Mouse (Mus musculus) neural tube, embryonic 11.5 days (tissue): ENCODE data around the gene Amh. TPM values are rescaled to one million over a fixed set of nuclear protein-coding genes. Genes with fewer than 3 reads are reported as not detected.

Experiments used
- ATAC-seq: fragments of 200-750 bp; cut with Nextera tagmentation; 2 replicates; pipeline ENCODE4 v1.8.0; 2017; ENCODE audit warnings: moderate number of reproducible peaks, mild to moderate bottlenecking, moderate TSS enrichment, moderate library complexity; ENCODE audit not compliant: insufficient read depth, low FRiP score, low TSS enrichment
- DNase-seq: peaks from one replicate; pipeline ENCODE4 v3.0.0-alpha.2; 2015; ENCODE audit warnings: low spot score
- H3K27ac ChIP-seq: fragments of 300-500 bp; sonication (generic); 2 replicates; pipeline ENCODE4 v1.5.1; 2014; ENCODE audit warnings: low read depth, mild to moderate bottlenecking, low read length
- H3K27me3 ChIP-seq: fragments of 300-500 bp; sonication (generic); 2 replicates; pipeline ENCODE4 v1.6.1; 2014; ENCODE audit warnings: mild to moderate bottlenecking, low read length, mixed read lengths; ENCODE audit not compliant: control insufficient read depth, insufficient read depth
- H3K36me3 ChIP-seq: fragments of 300-500 bp; sonication (generic); 2 replicates; pipeline ENCODE4 v1.6.1; 2014; ENCODE audit warnings: mild to moderate bottlenecking, low read length, moderate library complexity, mixed read lengths; ENCODE audit not compliant: control insufficient read depth, insufficient read depth
- H3K4me1 ChIP-seq: fragments of 300-500 bp; sonication (generic); 2 replicates; pipeline ENCODE4 v1.6.1; 2014; ENCODE audit warnings: low read length, mixed read lengths; ENCODE audit not compliant: control insufficient read depth, insufficient read depth
- H3K4me2 ChIP-seq: fragments of 300-500 bp; sonication (generic); 2 replicates; pipeline ENCODE4 v1.6.1; 2014; ENCODE audit warnings: low read depth, mild to moderate bottlenecking, moderate library complexity
- H3K4me3 ChIP-seq: fragments of 300-500 bp; sonication (generic); 2 replicates; pipeline ENCODE4 v1.5.1; 2014; ENCODE audit warnings: low read depth, low read length
- H3K9ac ChIP-seq: fragments of 300-500 bp; sonication (generic); 2 replicates; pipeline ENCODE4 v1.6.1; 2014; ENCODE audit warnings: mild to moderate bottlenecking, low read length
- H3K9me3 ChIP-seq: fragments of 300-500 bp; sonication (generic); 2 replicates; pipeline ENCODE4 v1.6.1; 2016; ENCODE audit warnings: low read length; ENCODE audit not compliant: control insufficient read depth
- WGBS: fragments of 180-500 bp; shearing (Covaris S2); extraction: QIAGEN DNeasy Blood & Tissue Kit; methylation state at CpG from one replicate; pipeline ENCODE4 v1.1.7; 2014; 5-methylcytosine and 5-hydroxymethylcytosine counted together
- polyA plus RNA-seq: library from polyadenylated mRNA; unstranded; fragments of >200 nt; fragmentation: Nextera tagmentation; extraction: Ambion mirVana; gene quantifications from 2 replicates; pipeline ENCODE4 v1.2.1, GENCODE M21; 2014

Amh gene
- polyA plus RNA-seq, 1 experiment from 2014 or later, result not detected

- DNase-seq, result peak; percentile 52
- peaks cover 35% of the 10 kb centered on the region for H3K27me3 ChIP-seq
- no peak for ATAC-seq
- no peaks in the 10 kb centered on the region for H3K9me3 ChIP-seq
- H3K4me2 ChIP-seq, result peak within 1 kb of the TSS; percentile 53
- H3K4me3 ChIP-seq, result peak within 1 kb of the TSS; percentile 36
- no peaks in the 10 kb centered on the region; the same call in 1 of the 2 replicates for H3K4me1 ChIP-seq
- 3% methylated on average over 49 of the region's 51 CpGs for WGBS
- no peaks in the 10 kb centered on the region for H3K36me3 ChIP-seq
- H3K27ac ChIP-seq, result no peak within 1 kb of the TSS
- peak within 1 kb of the TSS; percentile 43 for H3K9ac ChIP-seq
Observed at GRCm38 (mm10) chr10:80843931-80844547, 39.0 kb downstream of the Amh start, which contains the start of gene Lingo3. TSS of gene Lingo3 (minus strand) at chr10:80844039.

DNA sequence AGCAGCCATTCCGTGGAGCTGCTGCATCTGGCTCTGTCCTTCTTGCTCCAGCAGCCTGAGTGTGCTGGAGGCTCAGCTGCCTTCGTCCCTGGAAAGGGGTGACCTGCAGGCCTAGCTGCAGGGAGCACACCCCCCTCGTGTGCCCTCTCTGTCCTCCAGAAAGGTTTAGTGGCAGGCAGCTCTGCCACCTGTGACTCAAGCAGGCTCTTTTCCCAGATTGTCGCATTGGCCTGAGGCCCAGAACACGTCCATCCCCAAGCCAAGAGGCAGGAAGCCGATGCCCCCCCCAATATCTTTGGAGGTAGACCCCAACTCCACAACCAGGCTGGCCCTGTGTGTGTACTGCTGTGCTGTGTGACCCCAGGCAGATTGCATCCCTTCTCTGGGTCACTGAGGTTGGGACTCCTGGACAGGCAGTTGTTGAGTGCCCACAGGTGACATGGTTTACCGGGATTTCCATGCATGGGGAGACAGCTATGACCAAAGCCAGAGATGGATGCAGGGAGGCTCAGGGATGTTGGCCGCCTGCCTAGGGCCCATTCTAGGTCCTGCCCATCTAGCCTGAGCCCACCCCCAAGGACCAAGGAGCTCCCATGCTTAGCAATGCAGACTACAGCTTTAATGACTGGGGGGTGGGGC, 40.1 kb downstream of the Amh start:
- no peaks in the 10 kb centered on the region; the same call in 1 of the 2 replicates for H3K4me1 ChIP-seq
- no peak overlapping the region for H3K4me3 ChIP-seq
- no peak for ATAC-seq
- no peak overlapping the region for H3K4me2 ChIP-seq
- DNase-seq, result no peak
- no peaks in the 10 kb centered on the region for H3K36me3 ChIP-seq
- H3K27me3 ChIP-seq, result peaks cover 35% of the 10 kb centered on the region
- H3K9me3 ChIP-seq, result no peaks in the 10 kb centered on the region
- H3K9ac ChIP-seq, result no peak overlapping the region
- WGBS, result 63% methylated on average over 8 of the region's 8 CpGs
- H3K27ac ChIP-seq, result no peak overlapping the region

DNA sequence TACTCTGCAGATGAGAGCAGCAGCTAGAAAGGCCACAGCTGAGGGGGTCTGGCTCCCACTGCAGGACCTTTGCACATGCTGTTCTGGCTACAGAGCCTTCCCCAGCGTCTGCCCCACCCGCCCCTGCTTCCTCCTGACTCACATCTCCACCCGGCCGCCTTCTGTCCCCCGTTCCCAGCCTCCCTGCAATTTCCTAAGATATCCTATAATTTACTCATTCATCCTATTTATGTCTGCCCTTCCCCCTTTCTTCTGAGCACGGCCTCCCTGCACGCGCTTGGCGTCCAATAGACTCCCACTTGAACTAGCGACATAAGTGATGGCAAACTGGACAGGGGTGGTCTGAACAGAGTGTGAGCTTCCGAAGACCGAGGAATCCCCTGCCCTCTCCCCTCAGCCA, 40.7 kb downstream of the Amh start:
- ATAC-seq (no peak), DNase-seq (no peak)
- no peak overlapping the region for H3K9ac ChIP-seq
- H3K36me3 ChIP-seq, result no peaks in the 10 kb centered on the region
- H3K27ac ChIP-seq, result no peak overlapping the region
- H3K9me3 ChIP-seq, result no peaks in the 10 kb centered on the region
- H3K4me2 ChIP-seq, result no peak overlapping the region
- peaks cover 35% of the 10 kb centered on the region for H3K27me3 ChIP-seq
- WGBS, result 79% methylated on average over 12 of the region's 12 CpGs
- H3K4me1 ChIP-seq, result no peaks in the 10 kb centered on the region; the same call in 1 of the 2 replicates
- no peak overlapping the region for H3K4me3 ChIP-seq

GRCm38 (mm10) chr10:80848571-80848970, 43.5 kb downstream of the Amh start:
- no peaks in the 10 kb centered on the region; the same call in none of the 2 replicates for H3K4me1 ChIP-seq
- no peak overlapping the region for H3K4me3 ChIP-seq
- 13% methylated on average over 10 of the region's 10 CpGs for WGBS
- no peaks in the 10 kb centered on the region for H3K9me3 ChIP-seq
- H3K27ac ChIP-seq, result no peak overlapping the region
- DNase-seq, result no peak
- no peak for ATAC-seq
- H3K4me2 ChIP-seq, result no peak overlapping the region
- no peak overlapping the region for H3K9ac ChIP-seq
- H3K27me3 ChIP-seq, result peaks cover 20% of the 10 kb centered on the region
- peaks cover 6% of the 10 kb centered on the region; the same call in 1 of the 2 replicates for H3K36me3 ChIP-seq

DNA sequence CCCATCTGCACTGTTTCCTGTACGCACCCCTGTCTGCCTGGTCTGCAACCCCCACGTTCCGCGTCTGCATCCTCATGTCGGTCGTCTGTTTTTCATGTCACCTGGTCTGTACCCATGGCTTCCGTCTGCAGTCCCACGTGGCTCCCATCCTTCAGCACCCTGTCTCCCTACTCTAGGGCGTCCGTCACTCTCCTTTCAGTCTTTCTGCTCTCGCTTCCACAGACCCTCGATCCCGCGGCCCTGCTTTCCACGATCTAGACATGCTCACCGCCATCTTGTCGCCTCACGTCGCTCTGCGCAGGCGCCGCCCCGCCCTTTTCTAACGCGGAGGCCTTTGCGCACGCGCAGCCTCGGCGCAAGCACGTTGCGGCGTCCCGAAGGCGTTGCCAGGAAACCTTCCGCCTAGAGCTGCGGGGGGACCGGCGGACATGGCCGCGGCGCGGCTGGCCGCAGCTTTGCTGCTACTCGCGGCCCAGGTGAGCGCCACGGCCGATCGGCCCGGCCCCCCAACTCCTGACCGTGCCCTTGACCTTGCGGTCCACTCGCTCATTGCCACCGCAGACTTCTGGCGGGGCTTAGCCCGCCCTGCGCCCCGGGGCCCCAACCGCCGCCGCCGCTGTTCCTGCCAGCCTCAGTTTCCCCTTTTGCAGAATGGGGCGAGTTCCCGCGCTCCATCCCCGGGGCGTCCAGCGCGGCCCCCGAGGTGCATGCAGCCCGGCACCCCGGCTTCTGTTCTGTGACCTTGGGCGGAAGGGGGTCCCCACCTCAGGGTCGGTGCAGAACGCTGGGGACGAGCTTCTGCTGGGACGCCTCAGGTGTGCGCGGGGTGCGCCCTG, 50.1 kb downstream of the Amh start, which contains the start of the genes Lsm7 and Sppl2b:
Gene Lsm7, minus strand, starts transcription at position 297 of the 836 bp plus-strand sequence.
Gene Sppl2b, plus strand, starts transcription at position 363 of the 836 bp plus-strand sequence.
- H3K27ac ChIP-seq, result no peak within 1 kb of the TSS

DNA sequence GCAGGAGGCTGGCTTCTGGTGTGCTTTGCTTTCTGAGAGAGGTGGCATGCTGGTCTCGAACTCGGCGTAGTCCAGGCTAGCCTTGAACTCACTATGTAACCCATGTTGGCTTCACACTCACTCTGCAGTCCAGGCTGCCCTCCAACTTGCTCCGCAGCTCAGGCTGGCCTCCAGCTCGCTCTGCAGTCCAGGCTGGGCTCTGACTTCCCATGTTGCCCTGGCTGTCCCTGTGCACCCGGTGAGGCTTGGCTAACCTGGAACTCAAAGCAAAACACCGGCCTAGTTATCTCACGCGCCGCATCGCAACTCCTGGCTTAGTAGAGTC, 50.7 kb downstream of the Amh start:
- Histone ChIP-seq H3K4me1 (peaks cover 17% of the 10 kb centered on the region), H3K27me3 (no peaks in the 10 kb centered on the region), H3K36me3 (peaks cover 6% of the 10 kb centered on the region), H3K27ac (no peak overlapping the region), H3K9me3 (no peaks in the 10 kb centered on the region), H3K4me3 (peak overlapping the region; percentile 90), H3K9ac (peak overlapping the region; percentile 73), H3K4me2 (peak overlapping the region; percentile 96)
- ATAC-seq (no peak), DNase-seq (no peak)
- WGBS, result 24% methylated on average over 11 of the region's 11 CpGs

More for the DNA sequence above, 50.1 kb downstream of the Amh start, which contains the start of the genes Lsm7 and Sppl2b:
- H3K4me3 ChIP-seq, result peak within 1 kb of the TSS; percentile 90
- H3K27me3 ChIP-seq, result no peaks in the 10 kb centered on the region
- ATAC-seq (peak; percentile 83), DNase-seq (peak; percentile 99)
- peaks cover 17% of the 10 kb centered on the region for H3K4me1 ChIP-seq
- peaks cover 6% of the 10 kb centered on the region for H3K36me3 ChIP-seq
- H3K9ac ChIP-seq, result peak within 1 kb of the TSS; percentile 73
- WGBS, result under 1% methylated on average over 79 of the region's 81 CpGs
- peak within 1 kb of the TSS; percentile 96 for H3K4me2 ChIP-seq
- H3K9me3 ChIP-seq, result no peaks in the 10 kb centered on the region

GRCm38 (mm10) chr10:80856267-80856666, 51.2 kb downstream of the Amh start:
- no peak for DNase-seq
- Histone ChIP-seq H3K4me3 (peak overlapping the region; percentile 90; the same call in 1 of the 2 replicates), H3K4me2 (peak overlapping the region; percentile 96)

DNA sequence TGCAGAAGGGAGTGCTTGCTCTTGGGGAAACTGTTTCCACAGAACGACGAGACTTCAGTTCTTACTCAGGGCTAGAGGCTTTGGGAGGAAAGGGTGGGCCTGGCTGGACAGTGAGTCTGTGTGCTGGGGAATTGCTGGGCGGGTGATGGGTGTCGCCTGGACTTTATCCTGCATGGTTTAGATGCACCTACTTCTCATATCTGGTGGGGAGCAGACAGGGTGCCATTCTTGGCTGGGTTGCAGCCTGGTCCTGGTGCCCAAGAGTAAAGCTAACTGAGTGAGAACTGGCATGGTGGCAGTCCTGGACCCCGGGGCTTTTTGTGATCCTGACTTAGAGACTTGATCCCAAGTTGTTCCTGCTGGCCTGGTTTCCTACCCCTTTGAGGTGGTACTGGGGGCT, 51.9 kb downstream of the Amh start:
- H3K9me3 ChIP-seq, result no peaks in the 10 kb centered on the region
- H3K9ac ChIP-seq, result 0 out of 2 replicates have a peak overlapping the region, but pooled peaks have one; percentile 42
- 0 out of 2 replicates have a peak overlapping the region, but pooled peaks have one; percentile 39 for H3K27ac ChIP-seq
- no peaks in the 10 kb centered on the region for H3K27me3 ChIP-seq
- H3K4me2 ChIP-seq, result peak overlapping the region; percentile 16; the same call in 1 of the 2 replicates
- no peak for ATAC-seq
- H3K4me1 ChIP-seq, result peaks cover 17% of the 10 kb centered on the region
- peaks cover 6% of the 10 kb centered on the region for H3K36me3 ChIP-seq
- 82% methylated on average over 5 of the region's 5 CpGs for WGBS
- no peak for DNase-seq
- no peak overlapping the region for H3K4me3 ChIP-seq

More at GRCm38 (mm10) chr10:80856267-80856666, 51.2 kb downstream of the Amh start:
- ATAC-seq, result no peak
- peaks cover 17% of the 10 kb centered on the region for H3K4me1 ChIP-seq
- H3K27me3 ChIP-seq, result no peaks in the 10 kb centered on the region
- peaks cover 6% of the 10 kb centered on the region for H3K36me3 ChIP-seq
- no peak overlapping the region for H3K27ac ChIP-seq
- 66% methylated on average over 3 of the region's 3 CpGs for WGBS
- no peak overlapping the region for H3K9ac ChIP-seq
- H3K9me3 ChIP-seq, result no peaks in the 10 kb centered on the region
